Mouse (Mus musculus) midbrain, embryonic 16.5 days (tissue): ENCODE results near the gene Zfp536. TPM values are rescaled to one million over a fixed set of nuclear protein-coding genes. Genes with fewer than 3 reads are reported as not detected.
A peak's percentile ranks its signal among the peaks of the same experiment; 100 is the strongest.

ENCODE experiments used
- ATAC-seq: fragments of 200-750 bp; cut with Nextera tagmentation; 2 replicates; pipeline ENCODE4 v1.8.0; 2017; ENCODE audit warnings: moderate TSS enrichment
- H3K27ac ChIP-seq: fragments of 300-500 bp; sonication (generic); 2 replicates; pipeline ENCODE4 v1.5.1; 2014; ENCODE audit warnings: mild to moderate bottlenecking, low read length, mixed read lengths
- H3K27me3 ChIP-seq: fragments of 300-500 bp; sonication (generic); 2 replicates; pipeline ENCODE4 v1.6.1; 2014; ENCODE audit warnings: low read depth, low read length, mixed read lengths; ENCODE audit not compliant: control insufficient read depth, insufficient read depth
- H3K36me3 ChIP-seq: fragments of 300-500 bp; sonication (generic); 2 replicates; pipeline ENCODE4 v1.6.1; 2014; ENCODE audit warnings: mild to moderate bottlenecking, low read length, moderate library complexity, mixed read lengths; ENCODE audit not compliant: control insufficient read depth, insufficient read depth
- H3K4me1 ChIP-seq: fragments of 300-500 bp; sonication (generic); 2 replicates; pipeline ENCODE4 v1.6.1; 2014; ENCODE audit warnings: mild to moderate bottlenecking, low read length, mixed read lengths; ENCODE audit not compliant: control insufficient read depth, insufficient read depth
- H3K4me2 ChIP-seq: fragments of 300-500 bp; sonication (generic); 2 replicates; pipeline ENCODE4 v1.6.1; 2014; ENCODE audit warnings: mild to moderate bottlenecking, low read length, mixed read lengths
- H3K4me3 ChIP-seq: fragments of 300-500 bp; sonication (generic); 2 replicates; pipeline ENCODE4 v1.5.1; 2014; ENCODE audit warnings: low read depth, mild to moderate bottlenecking, low read length, moderate library complexity, mixed read lengths
- H3K9ac ChIP-seq: fragments of 300-500 bp; sonication (generic); 2 replicates; pipeline ENCODE4 v1.6.1; 2014; ENCODE audit warnings: low read depth, low read length, mixed read lengths
- H3K9me3 ChIP-seq: fragments of 300-500 bp; sonication (generic); replicated peaks from 2 replicates; pipeline ENCODE4 v1.6.1; 2014; ENCODE audit warnings: mild to moderate bottlenecking, low read length, mixed read lengths; ENCODE audit not compliant: control insufficient read depth, poor library complexity, severe bottlenecking
- WGBS: fragments of 180-500 bp; shearing (Covaris S2); extraction: QIAGEN DNeasy Blood & Tissue Kit; methylation state at CpG from one replicate; pipeline ENCODE4 v1.1.7; 2014; 5-methylcytosine and 5-hydroxymethylcytosine counted together
- polyA plus RNA-seq: library from polyadenylated mRNA; unstranded; fragments of >200 nt; fragmentation: Nextera tagmentation; extraction: Ambion mirVana; gene quantifications from 2 replicates; pipeline ENCODE4 v1.2.1, GENCODE M21; 2015

Zfp536 gene
- polyA plus RNA-seq, 1 experiment from 2014 or later: 24.4 TPM

GRCm38 (mm10) chr7:37544011-37544410 is 229.4 kb downstream of the Zfp536 start:
- no peak for ATAC-seq
- no peak overlapping the region for H3K4me2 ChIP-seq
- no peaks in the 10 kb centered on the region for H3K9me3 ChIP-seq
- no peak overlapping the region for H3K9ac ChIP-seq
- no peaks in the 10 kb centered on the region for H3K27me3 ChIP-seq
- no peak overlapping the region for H3K4me3 ChIP-seq
- no peaks in the 10 kb centered on the region for H3K36me3 ChIP-seq
- H3K27ac ChIP-seq: no peak overlapping the region
- no peaks in the 10 kb centered on the region for H3K4me1 ChIP-seq
- 41% methylated on average over 6 of the region's 6 CpGs for WGBS

GRCm38 (mm10) chr7:37542951-37543350 is 230.5 kb downstream of the Zfp536 start:
- Histone ChIP-seq H3K4me3 (no peak overlapping the region), H3K27me3 (no peaks in the 10 kb centered on the region), H3K9ac (no peak overlapping the region), H3K36me3 (no peaks in the 10 kb centered on the region), H3K27ac (no peak overlapping the region), H3K9me3 (no peaks in the 10 kb centered on the region), H3K4me2 (no peak overlapping the region), H3K4me1 (no peaks in the 10 kb centered on the region)
- WGBS: 88% methylated on average over 7 of the region's 7 CpGs
- no peak for ATAC-seq

- ATAC-seq: no peak
- peaks cover 5% of the 10 kb centered on the region for H3K4me1 ChIP-seq
- WGBS: 83% methylated on average over 2 of the region's 2 CpGs
- no peaks in the 10 kb centered on the region for H3K36me3 ChIP-seq
- H3K4me2 ChIP-seq: no peak overlapping the region
- H3K27me3 ChIP-seq: no peaks in the 10 kb centered on the region
- no peak overlapping the region for H3K4me3 ChIP-seq
- no peak overlapping the region for H3K9ac ChIP-seq
- no peak overlapping the region for H3K27ac ChIP-seq
- no peaks in the 10 kb centered on the region for H3K9me3 ChIP-seq
Observed at GRCm38 (mm10) chr7:37531166-37531565, 242.3 kb downstream of the Zfp536 start.

GRCm38 (mm10) chr7:37528311-37528710 is 245.1 kb downstream of the Zfp536 start:
- no peak overlapping the region for H3K9ac ChIP-seq
- WGBS: 84% methylated on average over 9 of the region's 9 CpGs
- H3K4me3 ChIP-seq: no peak overlapping the region
- no peak overlapping the region for H3K27ac ChIP-seq
- no peaks in the 10 kb centered on the region for H3K36me3 ChIP-seq
- no peak overlapping the region for H3K4me2 ChIP-seq
- peaks cover 5% of the 10 kb centered on the region for H3K4me1 ChIP-seq
- ATAC-seq: no peak
- no peaks in the 10 kb centered on the region for H3K27me3 ChIP-seq
- no peaks in the 10 kb centered on the region for H3K9me3 ChIP-seq

GRCm38 (mm10) chr7:37527890-37528289 is 245.6 kb downstream of the Zfp536 start:
- ATAC-seq: 0 out of 2 replicates have a peak, but pooled peaks have one; percentile 37

GRCm38 (mm10) chr7:37521407-37521806 is 252.0 kb downstream of the Zfp536 start:
- no peak for ATAC-seq
- 78% methylated on average over 2 of the region's 2 CpGs for WGBS
- Histone ChIP-seq H3K9ac (no peak overlapping the region), H3K27ac (no peak overlapping the region), H3K4me3 (no peak overlapping the region), H3K4me1 (peaks cover 5% of the 10 kb centered on the region; the same call in 1 of the 2 replicates), H3K4me2 (no peak overlapping the region), H3K27me3 (no peaks in the 10 kb centered on the region), H3K9me3 (no peaks in the 10 kb centered on the region), H3K36me3 (no peaks in the 10 kb centered on the region)

More at GRCm38 (mm10) chr7:37527890-37528289, 245.6 kb downstream of the Zfp536 start:
- no peaks in the 10 kb centered on the region for H3K36me3 ChIP-seq
- H3K9ac ChIP-seq: no peak overlapping the region
- H3K4me3 ChIP-seq: no peak overlapping the region
- H3K27ac ChIP-seq: no peak overlapping the region
- H3K4me1 ChIP-seq: peaks cover 5% of the 10 kb centered on the region
- no peaks in the 10 kb centered on the region for H3K27me3 ChIP-seq
- no peaks in the 10 kb centered on the region for H3K9me3 ChIP-seq
- 87% methylated on average over 2 of the region's 2 CpGs for WGBS
- H3K4me2 ChIP-seq: no peak overlapping the region

GRCm38 (mm10) chr7:37510933-37511675 is 262.3 kb downstream of the Zfp536 start:
- H3K4me3 ChIP-seq: no peak overlapping the region

GRCm38 (mm10) chr7:37509700-37510099 is 263.7 kb downstream of the Zfp536 start:
- no peak overlapping the region for H3K27ac ChIP-seq
- H3K27me3 ChIP-seq: no peaks in the 10 kb centered on the region
- no peaks in the 10 kb centered on the region for H3K9me3 ChIP-seq
- no peak overlapping the region for H3K4me3 ChIP-seq
- H3K4me2 ChIP-seq: no peak overlapping the region
- H3K4me1 ChIP-seq: peaks cover 26% of the 10 kb centered on the region
- 51% methylated on average over 9 of the region's 9 CpGs for WGBS
- H3K9ac ChIP-seq: no peak overlapping the region
- ATAC-seq: no peak
- H3K36me3 ChIP-seq: no peaks in the 10 kb centered on the region

More at GRCm38 (mm10) chr7:37510933-37511675, 262.3 kb downstream of the Zfp536 start:
- Histone ChIP-seq H3K27me3 (no peaks in the 10 kb centered on the region), H3K36me3 (no peaks in the 10 kb centered on the region), H3K4me2 (no peak overlapping the region), H3K9me3 (no peaks in the 10 kb centered on the region), H3K4me1 (peaks cover 15% of the 10 kb centered on the region), H3K9ac (no peak overlapping the region), H3K27ac (no peak overlapping the region)
- WGBS: 82% methylated on average over 8 of the region's 8 CpGs
- ATAC-seq: no peak

- ATAC-seq: peak; percentile 68
- Histone ChIP-seq H3K4me2 (peak overlapping the region; percentile 27; the same call in 1 of the 2 replicates), H3K27ac (peak overlapping the region; percentile 67; the same call in 1 of the 2 replicates), H3K36me3 (no peaks in the 10 kb centered on the region), H3K4me3 (no peak overlapping the region), H3K4me1 (peaks cover 18% of the 10 kb centered on the region), H3K27me3 (no peaks in the 10 kb centered on the region), H3K9me3 (no peaks in the 10 kb centered on the region), H3K9ac (no peak overlapping the region)
- WGBS: 40% methylated on average over 7 of the region's 7 CpGs
Observed at GRCm38 (mm10) chr7:37505548-37505947, 267.9 kb downstream of the Zfp536 start.
